Mouse (Mus musculus): ENCODE data around the gene Tfeb. TPM values are rescaled to one million over a fixed set of nuclear protein-coding genes. Genes with fewer than 3 reads are reported as not detected.

The Tfeb gene
- polyA plus RNA-seq, 1 experiment from 2014 or later: 30.0 TPM

- H3K27ac ChIP-seq (ENCODE audit: low read depth, low read length): no peak overlapping the region
- no peaks in the 10 kb centered on the region for H3K9me3 ChIP-seq (ENCODE audit: control insufficient read depth)
- H3K4me2 ChIP-seq (replicated peaks; ENCODE audit: low read depth): no peak overlapping the region
- WGBS: 78% methylated on average over 11 of the region's 11 CpGs
- no peaks in the 10 kb centered on the region for H3K4me1 ChIP-seq (replicated peaks; ENCODE audit: control insufficient read depth, insufficient read depth, low read length)
- ATAC-seq: no peak
- no peaks in the 10 kb centered on the region for H3K36me3 ChIP-seq (ENCODE audit: control insufficient read depth, insufficient read depth)
- no peak for TF ChIP-seq CTCF (IDR thresholded peaks at IDR 0.05; ENCODE audit: low read depth)
- no peak overlapping the region for H3K9ac ChIP-seq (ENCODE audit: low read depth, low read length)
- no peaks in the 10 kb centered on the region for H3K27me3 ChIP-seq (replicated peaks; ENCODE audit: control insufficient read depth, insufficient read depth, low read length)
- H3K4me3 ChIP-seq (ENCODE audit: low read depth, low read length): no peak overlapping the region
Measured at GRCm38 (mm10) chr17:47769389-47770299, 32.8 kb downstream of the Tfeb start.

- TF ChIP-seq CTCF (IDR thresholded peaks at IDR 0.05; ENCODE audit: low read depth): no peak
- Histone ChIP-seq H3K4me3 (ENCODE audit: low read depth, low read length) (no peak overlapping the region), H3K36me3 (ENCODE audit: control insufficient read depth, insufficient read depth) (0 out of 2 replicates have a peak, but pooled peaks cover 3% of the 10 kb centered on the region), H3K9ac (ENCODE audit: low read depth, low read length) (no peak overlapping the region), H3K27me3 (replicated peaks; ENCODE audit: control insufficient read depth, insufficient read depth, low read length) (no peaks in the 10 kb centered on the region), H3K9me3 (ENCODE audit: control insufficient read depth) (no peaks in the 10 kb centered on the region), H3K4me1 (replicated peaks; ENCODE audit: control insufficient read depth, insufficient read depth, low read length) (no peaks in the 10 kb centered on the region), H3K27ac (ENCODE audit: low read depth, low read length) (no peak overlapping the region), H3K4me2 (replicated peaks; ENCODE audit: low read depth) (no peak overlapping the region)
- 61% methylated on average over 6 of the region's 6 CpGs for WGBS
- ATAC-seq: no peak
Measured at GRCm38 (mm10) chr17:47773604-47774003, 36.8 kb downstream of the Tfeb start.

GRCm38 (mm10) chr17:47777141-47777540 is 40.3 kb downstream of the Tfeb start:
- WGBS: 60% methylated on average over 2 of the region's 2 CpGs
- Histone ChIP-seq H3K27ac (ENCODE audit: low read depth, low read length) (no peak overlapping the region), H3K36me3 (ENCODE audit: control insufficient read depth, insufficient read depth) (0 out of 2 replicates have a peak, but pooled peaks cover 3% of the 10 kb centered on the region), H3K4me1 (replicated peaks; ENCODE audit: control insufficient read depth, insufficient read depth, low read length) (no peaks in the 10 kb centered on the region), H3K9me3 (ENCODE audit: control insufficient read depth) (no peaks in the 10 kb centered on the region), H3K9ac (ENCODE audit: low read depth, low read length) (no peak overlapping the region), H3K4me2 (replicated peaks; ENCODE audit: low read depth) (no peak overlapping the region), H3K4me3 (ENCODE audit: low read depth, low read length) (no peak overlapping the region), H3K27me3 (replicated peaks; ENCODE audit: control insufficient read depth, insufficient read depth, low read length) (no peaks in the 10 kb centered on the region)
- no peak for ATAC-seq
- no peak for TF ChIP-seq CTCF (IDR thresholded peaks at IDR 0.05; ENCODE audit: low read depth)

GRCm38 (mm10) chr17:47780470-47780869 is 43.6 kb downstream of the Tfeb start:
- Histone ChIP-seq H3K27ac (ENCODE audit: low read depth, low read length) (no peak overlapping the region), H3K36me3 (ENCODE audit: control insufficient read depth, insufficient read depth) (peaks cover 3% of the 10 kb centered on the region; the same call in 1 of the 2 replicates), H3K27me3 (replicated peaks; ENCODE audit: control insufficient read depth, insufficient read depth, low read length) (no peaks in the 10 kb centered on the region), H3K9ac (ENCODE audit: low read depth, low read length) (no peak overlapping the region), H3K4me2 (replicated peaks; ENCODE audit: low read depth) (no peak overlapping the region), H3K4me1 (replicated peaks; ENCODE audit: control insufficient read depth, insufficient read depth, low read length) (no peaks in the 10 kb centered on the region), H3K4me3 (ENCODE audit: low read depth, low read length) (no peak overlapping the region), H3K9me3 (ENCODE audit: control insufficient read depth) (no peaks in the 10 kb centered on the region)
- no peak for ATAC-seq
- TF ChIP-seq CTCF (IDR thresholded peaks at IDR 0.05; ENCODE audit: low read depth): no peak
- 86% methylated on average over 10 of the region's 10 CpGs for WGBS

GRCm38 (mm10) chr17:47782486-47782885 is 45.7 kb downstream of the Tfeb start:
- H3K4me2 ChIP-seq (replicated peaks; ENCODE audit: low read depth): no peak overlapping the region
- no peak for TF ChIP-seq CTCF (IDR thresholded peaks at IDR 0.05; ENCODE audit: low read depth)
- no peak overlapping the region for H3K27ac ChIP-seq (ENCODE audit: low read depth, low read length)
- no peaks in the 10 kb centered on the region for H3K9me3 ChIP-seq (ENCODE audit: control insufficient read depth)
- H3K4me1 ChIP-seq (replicated peaks; ENCODE audit: control insufficient read depth, insufficient read depth, low read length): no peaks in the 10 kb centered on the region
- no peak for ATAC-seq
- 77% methylated on average over 3 of the region's 3 CpGs for WGBS
- no peak overlapping the region for H3K9ac ChIP-seq (ENCODE audit: low read depth, low read length)
- H3K4me3 ChIP-seq (ENCODE audit: low read depth, low read length): no peak overlapping the region
- peaks cover 10% of the 10 kb centered on the region; the same call in 1 of the 2 replicates for H3K36me3 ChIP-seq (ENCODE audit: control insufficient read depth, insufficient read depth)
- H3K27me3 ChIP-seq (replicated peaks; ENCODE audit: control insufficient read depth, insufficient read depth, low read length): no peaks in the 10 kb centered on the region

GRCm38 (mm10) chr17:47783445-47784223 is 46.8 kb downstream of the Tfeb start:
- WGBS: 80% methylated on average over 8 of the region's 8 CpGs
- Histone ChIP-seq H3K4me3 (ENCODE audit: low read depth, low read length) (no peak overlapping the region), H3K36me3 (ENCODE audit: control insufficient read depth, insufficient read depth) (peaks cover 19% of the 10 kb centered on the region), H3K9ac (ENCODE audit: low read depth, low read length) (no peak overlapping the region), H3K4me1 (replicated peaks; ENCODE audit: control insufficient read depth, insufficient read depth, low read length) (no peaks in the 10 kb centered on the region), H3K27ac (ENCODE audit: low read depth, low read length) (no peak overlapping the region), H3K4me2 (replicated peaks; ENCODE audit: low read depth) (no peak overlapping the region), H3K27me3 (replicated peaks; ENCODE audit: control insufficient read depth, insufficient read depth, low read length) (no peaks in the 10 kb centered on the region), H3K9me3 (ENCODE audit: control insufficient read depth) (no peaks in the 10 kb centered on the region)
- no peak for ATAC-seq
- no peak for TF ChIP-seq CTCF (IDR thresholded peaks at IDR 0.05; ENCODE audit: low read depth)
